In genomic region chr5:151300286-151300685, GRCm38 (mm10) we compare ENCODE assay signal across 13 mouse cellular contexts.
DNase-seq lines count a peak whose midpoint lies in the region.
"Had no signal": no experiment of that assay in that cellular context is flagged by ENCODE, and none has a peak within 500 bp of the region (broad histone marks: within the 10 kb centered on the region; RNA-seq: fewer than 3 reads in every experiment).

No protein-coding gene starts in this region.

- DNase-seq in adrenal gland, postnatal 10 days = peak; percentile 12
- DNase-seq in adrenal gland, postnatal 25 days = no peak
- peak; percentile 30 to 32 for DNase-seq in kidney, postnatal 4 days
- DNase-seq in kidney, adult 18-20 months = no peak
- peak; percentile 28 for DNase-seq in retina, postnatal 1 day
- no peak for DNase-seq in retina, embryonic 14.5 days (ENCODE audit: low spot score)
- DNase-seq: adrenal gland, adult 2 months; adrenal gland, postnatal 36 days; B cell, adult 2 months; cerebellum, adult 18-20 months; cerebellum, postnatal 14 days; gastrocnemius, postnatal 25 days; heart, postnatal 36 days had no signal

Comparison
In these comparisons a context has a peak if more than half of its experiments do, and no peak if none do; other contexts are left out.
1. DNase-seq: peak in adrenal gland, postnatal 10 days (single experiment), kidney, postnatal 4 days (2 of 2) and retina, postnatal 1 day (single experiment); none in adrenal gland, postnatal 25 days (single experiment), kidney, adult 18-20 months (single experiment) and retina, embryonic 14.5 days (single experiment).